Mouse (Mus musculus): ENCODE data around the gene Mterf1b.
A peak's percentile ranks its signal among the peaks of the same experiment; 100 is the strongest.

The Mterf1b gene

GRCm38 (mm10) chr5:4245004-4245403 is 52.8 kb downstream of the Mterf1b start:
- no peak for DNase-seq (ENCODE audit: inconsistent ontology term)

- DNase-seq (ENCODE audit: inconsistent ontology term), result peak; percentile 78
Measured at GRCm38 (mm10) chr5:4246095-4246494, 53.9 kb downstream of the Mterf1b start.

All from Muller cell, postnatal 12 days (primary cell).